Mouse (Mus musculus): ENCODE measurements around the gene Traf3ip3. TPM values are rescaled to one million over a fixed set of nuclear protein-coding genes. Genes with fewer than 3 reads are reported as not detected.

Traf3ip3 gene
- total and polyA plus RNA-seq, 2 experiments from 2014 or later = 1.6 to 1.8 TPM

GRCm38 (mm10) chr1:193197494-193198205 lies 3.9 kb downstream of the Traf3ip3 start:
- Histone ChIP-seq H3K27me3 (ENCODE audit: insufficient read depth, low read length) (no peaks in the 10 kb centered on the region), H3K4me1 (ENCODE audit: insufficient read depth) (no peaks in the 10 kb centered on the region), H3K36me3 (ENCODE audit: insufficient read depth) (no peaks in the 10 kb centered on the region), H3K4me2 (ENCODE audit: low read depth) (no peak overlapping the region), H3K9ac (no peak overlapping the region), H3K9me3 (ENCODE audit: low read length) (no peaks in the 10 kb centered on the region), H3K4me3 (ENCODE audit: low read depth, low read length) (no peak overlapping the region), H3K27ac (ENCODE audit: low read depth, low read length) (no peak overlapping the region)
- 91% methylated on average over 18 of the region's 18 CpGs for WGBS
- DNase-seq (no peak), ATAC-seq (no peak)
- TF ChIP-seq CTCF (IDR thresholded peaks at IDR 0.05; ENCODE audit: low read depth) = no peak

- Histone ChIP-seq H3K27ac (ENCODE audit: low read depth, low read length) (no peak overlapping the region), H3K4me3 (ENCODE audit: low read depth, low read length) (no peak overlapping the region), H3K9me3 (ENCODE audit: low read length) (no peaks in the 10 kb centered on the region), H3K9ac (no peak overlapping the region), H3K36me3 (ENCODE audit: insufficient read depth) (no peaks in the 10 kb centered on the region), H3K27me3 (ENCODE audit: insufficient read depth, low read length) (no peaks in the 10 kb centered on the region), H3K4me2 (ENCODE audit: low read depth) (no peak overlapping the region), H3K4me1 (ENCODE audit: insufficient read depth) (0 out of 2 replicates have a peak, but pooled peaks cover 1% of the 10 kb centered on the region)
- WGBS = 65% methylated on average over 3 of the region's 3 CpGs
- TF ChIP-seq CTCF (IDR thresholded peaks at IDR 0.05; ENCODE audit: low read depth) = no peak
- DNase-seq (no peak), ATAC-seq (no peak)
These were observed 6.2 kb downstream of the Traf3ip3 start for GRCm38 (mm10) chr1:193195169-193195810.

GRCm38 (mm10) chr1:193194416-193195140 lies 6.9 kb downstream of the Traf3ip3 start:
- H3K27ac ChIP-seq (ENCODE audit: low read depth, low read length) = no peak overlapping the region
- H3K4me2 ChIP-seq (ENCODE audit: low read depth) = no peak overlapping the region
- no peaks in the 10 kb centered on the region for H3K9me3 ChIP-seq (ENCODE audit: low read length)
- H3K9ac ChIP-seq = no peak overlapping the region
- H3K27me3 ChIP-seq (ENCODE audit: insufficient read depth, low read length) = no peaks in the 10 kb centered on the region
- TF ChIP-seq CTCF (IDR thresholded peaks at IDR 0.05; ENCODE audit: low read depth) = no peak
- no peak for DNase-seq
- WGBS = 71% methylated on average over 3 of the region's 3 CpGs
- peaks cover 5% of the 10 kb centered on the region; the same call in 1 of the 2 replicates for H3K4me1 ChIP-seq (ENCODE audit: insufficient read depth)
- H3K36me3 ChIP-seq (ENCODE audit: insufficient read depth) = no peaks in the 10 kb centered on the region
- ATAC-seq = no peak
- no peak overlapping the region for H3K4me3 ChIP-seq (ENCODE audit: low read depth, low read length)

- Histone ChIP-seq H3K4me2 (ENCODE audit: low read depth) (no peak overlapping the region), H3K9me3 (ENCODE audit: low read length) (no peaks in the 10 kb centered on the region), H3K4me3 (ENCODE audit: low read depth, low read length) (no peak overlapping the region), H3K4me1 (ENCODE audit: insufficient read depth) (peaks cover 8% of the 10 kb centered on the region), H3K27ac (ENCODE audit: low read depth, low read length) (no peak overlapping the region), H3K27me3 (ENCODE audit: insufficient read depth, low read length) (no peaks in the 10 kb centered on the region), H3K36me3 (ENCODE audit: insufficient read depth) (no peaks in the 10 kb centered on the region), H3K9ac (no peak overlapping the region)
- no peak for TF ChIP-seq CTCF (IDR thresholded peaks at IDR 0.05; ENCODE audit: low read depth)
- no peak for ATAC-seq
- DNase-seq = no peak
- 86% methylated on average over 7 of the region's 7 CpGs for WGBS
These were observed 9.7 kb downstream of the Traf3ip3 start for GRCm38 (mm10) chr1:193191675-193192283.

- H3K4me3 ChIP-seq (ENCODE audit: low read depth, low read length) = no peak overlapping the region
- ATAC-seq = 0 out of 2 replicates have a peak, but pooled peaks have one; percentile 21
- no peaks in the 10 kb centered on the region for H3K27me3 ChIP-seq (ENCODE audit: insufficient read depth, low read length)
- peaks cover 8% of the 10 kb centered on the region for H3K4me1 ChIP-seq (ENCODE audit: insufficient read depth)
- no peak overlapping the region for H3K4me2 ChIP-seq (ENCODE audit: low read depth)
- no peak overlapping the region for H3K9ac ChIP-seq
- no peaks in the 10 kb centered on the region for H3K9me3 ChIP-seq (ENCODE audit: low read length)
- peak overlapping the region; percentile 67 for H3K27ac ChIP-seq (ENCODE audit: low read depth, low read length)
- DNase-seq = no peak
- no peaks in the 10 kb centered on the region for H3K36me3 ChIP-seq (ENCODE audit: insufficient read depth)
- TF ChIP-seq CTCF (IDR thresholded peaks at IDR 0.05; ENCODE audit: low read depth) = no peak
- 66% methylated on average over 3 of the region's 3 CpGs for WGBS
These were observed 11.7 kb downstream of the Traf3ip3 start for GRCm38 (mm10) chr1:193189771-193190170.

GRCm38 (mm10) chr1:193189151-193189621 lies 12.3 kb downstream of the Traf3ip3 start:
- H3K9ac ChIP-seq = no peak overlapping the region
- ATAC-seq (peak; percentile 96), DNase-seq (peak; percentile 36)
- 13% methylated on average over 9 of the region's 9 CpGs for WGBS
- no peaks in the 10 kb centered on the region for H3K9me3 ChIP-seq (ENCODE audit: low read length)
- H3K36me3 ChIP-seq (ENCODE audit: insufficient read depth) = no peaks in the 10 kb centered on the region
- H3K4me1 ChIP-seq (ENCODE audit: insufficient read depth) = peaks cover 8% of the 10 kb centered on the region
- H3K27ac ChIP-seq (ENCODE audit: low read depth, low read length) = peak overlapping the region; percentile 67
- no peak overlapping the region for H3K4me3 ChIP-seq (ENCODE audit: low read depth, low read length)
- H3K27me3 ChIP-seq (ENCODE audit: insufficient read depth, low read length) = no peaks in the 10 kb centered on the region
- TF ChIP-seq CTCF (IDR thresholded peaks at IDR 0.05; ENCODE audit: low read depth) = no peak
- no peak overlapping the region for H3K4me2 ChIP-seq (ENCODE audit: low read depth)

Data from forebrain, postnatal 0 days (tissue).